Mouse (Mus musculus): ENCODE measurements around the gene Tenm3. TPM values are rescaled to one million over a fixed set of nuclear protein-coding genes. Genes with fewer than 3 reads are reported as not detected.

Tenm3 gene
- polyA plus RNA-seq, 2 experiments from 2014 or later: 0.22 TPM; not detected in 1

- no peak for ATAC-seq
Measured at GRCm38 (mm10) chr8:48240917-48241531, 602.7 kb downstream of the Tenm3 start.

GRCm38 (mm10) chr8:48236968-48237367 is 606.8 kb downstream of the Tenm3 start:
- no peak for ATAC-seq

DNA sequence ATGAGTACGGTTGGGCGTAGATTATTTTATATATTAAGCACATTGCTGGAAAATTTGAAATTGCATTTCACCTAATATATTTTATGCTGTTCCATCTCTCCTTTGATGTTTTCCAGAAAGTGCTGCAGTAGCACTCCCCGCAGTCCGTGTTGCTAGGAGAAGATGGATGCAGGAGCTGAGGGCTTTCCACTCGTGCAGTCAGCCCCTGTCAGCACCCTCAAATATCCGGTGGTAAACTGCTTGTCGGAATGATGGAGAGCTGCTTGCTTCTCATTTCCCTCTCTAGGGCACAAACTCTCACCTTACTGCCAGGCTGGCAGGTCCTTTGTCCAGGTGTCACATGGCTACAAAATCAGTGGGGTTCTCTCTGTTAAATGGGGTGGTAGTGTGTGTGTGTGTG is 610.8 kb downstream of the Tenm3 start:
- ATAC-seq: no peak

DNA sequence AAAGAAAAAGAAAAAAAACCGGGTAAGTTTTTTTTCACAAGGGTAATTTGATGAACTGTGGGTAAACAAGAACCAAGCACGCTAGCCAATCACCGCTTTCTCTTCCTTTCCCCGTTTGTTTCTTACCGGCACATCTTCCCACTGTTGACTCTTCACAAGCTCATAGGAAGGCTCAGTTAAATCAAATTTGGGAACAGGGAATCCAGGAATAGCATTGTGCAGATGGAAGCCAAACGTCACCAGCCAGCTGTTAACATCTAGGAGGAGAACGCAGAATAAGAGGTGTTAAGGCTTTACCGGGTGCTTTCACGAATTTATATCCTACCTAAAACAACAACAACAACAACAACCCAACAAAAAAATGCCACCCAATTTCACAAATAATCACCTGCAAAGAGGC is 611.9 kb downstream of the Tenm3 start:
- no peak for ATAC-seq

DNA sequence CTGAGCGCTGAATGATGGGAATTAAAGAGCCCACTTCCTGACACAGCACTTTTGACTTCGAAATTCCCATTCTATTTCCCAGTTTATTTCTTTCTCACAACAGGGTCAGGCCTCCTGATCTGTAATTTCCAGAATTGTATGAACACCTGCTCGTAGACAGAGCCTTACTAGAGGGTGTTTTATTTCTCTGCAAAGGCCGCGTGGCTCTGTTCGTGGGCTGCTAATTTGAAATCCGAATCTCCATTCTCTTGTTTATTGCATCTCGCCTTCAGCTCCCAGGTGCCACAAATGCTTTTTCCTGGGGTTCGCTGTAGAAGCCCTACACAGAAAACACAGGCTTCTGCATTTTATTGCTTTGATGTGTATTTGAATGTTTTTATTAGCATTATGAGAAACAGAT is 612.4 kb downstream of the Tenm3 start:
- ATAC-seq: no peak

DNA sequence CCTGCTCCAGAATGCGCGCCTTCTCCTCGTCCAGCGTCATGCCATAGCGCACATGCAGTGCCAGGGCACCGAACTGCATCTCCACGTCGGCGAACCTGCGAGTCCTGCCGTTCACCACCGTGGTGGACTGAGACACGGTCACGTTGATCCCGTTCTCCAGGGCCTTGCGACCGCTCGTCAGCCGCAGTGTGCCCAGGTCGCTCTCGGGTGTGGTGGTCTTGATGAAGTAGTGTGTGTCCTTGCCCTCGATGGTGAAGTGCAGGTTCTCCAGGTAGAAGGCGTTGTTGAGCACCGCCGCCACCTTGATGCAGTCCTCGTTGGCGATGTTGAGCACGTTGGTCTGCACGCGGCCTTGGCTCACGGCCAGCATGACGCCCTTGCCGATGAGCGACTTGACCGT is 615.1 kb downstream of the Tenm3 start:
- no peak for ATAC-seq

DNA sequence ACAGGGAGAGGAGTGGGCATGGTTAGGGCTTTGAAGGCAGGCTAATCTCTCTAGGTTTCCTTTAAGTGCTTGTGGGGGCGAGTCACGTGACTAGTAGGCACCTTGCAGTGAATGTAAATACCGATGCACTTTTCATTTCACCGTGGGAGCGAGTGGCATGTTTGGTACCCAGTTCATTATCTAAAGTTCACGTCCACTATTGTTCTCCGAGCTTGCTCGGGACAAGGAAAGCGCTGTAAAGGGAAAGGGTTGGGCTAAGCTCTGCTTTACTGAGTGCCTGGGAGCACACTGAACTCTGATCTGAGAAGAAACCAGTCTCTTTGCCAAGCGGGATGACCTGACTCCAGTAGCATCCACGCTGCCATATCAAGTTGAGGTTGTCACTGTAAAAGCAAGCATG is 619.0 kb downstream of the Tenm3 start:
- no peak for ATAC-seq

DNA sequence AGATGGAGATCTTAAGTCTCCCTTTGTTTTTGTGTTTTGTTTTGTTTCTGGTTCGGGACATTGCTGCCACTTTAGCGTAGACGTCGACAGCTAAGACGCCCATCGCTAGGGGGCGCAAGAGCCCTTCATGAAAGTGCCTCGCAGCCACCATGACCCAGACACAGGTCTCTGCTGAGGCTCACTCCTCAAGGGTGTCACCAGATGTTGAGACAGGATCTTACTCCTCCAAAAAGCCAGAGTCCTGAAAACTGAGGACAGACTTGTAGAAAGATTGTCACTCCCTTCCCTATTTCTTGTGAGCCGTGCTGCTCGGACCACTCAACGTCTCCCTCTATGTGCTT is 621.4 kb downstream of the Tenm3 start:
- ATAC-seq: no peak

- ATAC-seq: no peak
Measured at GRCm38 (mm10) chr8:48221724-48222428, 621.9 kb downstream of the Tenm3 start.

GRCm38 (mm10) chr8:48221304-48221703 is 622.4 kb downstream of the Tenm3 start:
- ATAC-seq: no peak

GRCm38 (mm10) chr8:48220529-48221181 is 623.1 kb downstream of the Tenm3 start:
- ATAC-seq: no peak

DNA sequence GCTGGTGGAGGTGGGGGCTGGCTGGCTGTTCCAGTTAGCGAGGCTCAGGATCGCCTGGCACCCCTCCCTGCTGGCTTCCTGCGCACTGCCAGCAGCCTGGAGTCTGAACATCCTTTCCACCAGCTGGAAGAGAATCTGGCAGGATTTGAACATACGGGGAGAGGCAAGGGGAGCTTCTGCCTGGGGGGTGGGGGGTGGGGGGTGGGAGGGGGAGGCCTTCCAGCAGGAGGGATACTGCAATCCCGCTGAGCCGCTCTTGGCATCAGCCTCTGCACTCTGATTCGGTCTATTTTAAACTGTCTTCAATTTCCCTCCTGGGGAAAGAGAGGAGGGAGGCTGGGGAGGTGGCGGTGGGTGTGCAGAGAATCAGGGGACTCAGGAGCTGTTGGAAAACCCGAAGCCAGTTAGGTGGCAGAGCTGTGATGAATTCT is 628.7 kb downstream of the Tenm3 start:
- ATAC-seq: no peak

GRCm38 (mm10) chr8:48214386-48214785 is 629.4 kb downstream of the Tenm3 start:
- ATAC-seq: no peak

DNA sequence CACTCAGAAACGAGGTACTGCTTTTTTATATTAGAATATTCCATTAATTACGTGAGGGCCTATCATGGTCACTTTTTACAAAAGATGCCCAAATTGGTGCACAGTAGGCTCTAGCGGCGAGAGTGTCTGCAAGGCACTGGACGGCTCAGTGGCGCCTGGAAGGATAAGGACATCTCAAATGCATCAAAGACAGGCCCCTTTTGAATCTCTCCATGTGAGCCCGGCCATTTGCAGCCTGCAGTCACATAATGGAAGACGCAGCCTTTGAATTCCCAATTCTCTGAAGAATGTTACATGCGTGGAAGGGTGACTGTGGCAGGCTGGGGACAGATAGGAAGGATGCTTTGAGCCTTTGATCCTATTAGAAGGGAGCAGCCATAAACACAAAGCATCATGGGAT is 631.8 kb downstream of the Tenm3 start:
- ATAC-seq: no peak

DNA sequence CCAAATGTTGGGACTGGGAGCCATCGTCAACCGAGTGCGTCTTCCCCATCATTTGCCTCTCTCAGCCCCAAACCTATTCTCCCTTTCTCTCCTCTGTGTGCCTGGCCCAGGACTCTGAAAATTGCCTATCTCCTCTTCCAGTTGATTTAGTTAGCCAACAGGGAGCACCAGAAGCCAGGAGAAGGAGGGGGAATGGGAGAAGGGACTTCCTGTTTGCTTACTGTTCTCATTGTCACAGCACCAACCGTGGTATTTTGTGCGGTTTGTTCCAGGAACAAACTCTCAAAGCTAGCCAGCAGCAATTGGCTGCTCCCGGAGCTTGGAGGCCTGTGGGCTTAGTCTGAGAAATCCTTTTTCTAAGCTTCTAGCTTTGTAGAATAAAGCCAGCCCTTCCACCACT is 636.2 kb downstream of the Tenm3 start:
- no peak for ATAC-seq

GRCm38 (mm10) chr8:48206922-48207321 is 636.8 kb downstream of the Tenm3 start:
- no peak for ATAC-seq

DNA sequence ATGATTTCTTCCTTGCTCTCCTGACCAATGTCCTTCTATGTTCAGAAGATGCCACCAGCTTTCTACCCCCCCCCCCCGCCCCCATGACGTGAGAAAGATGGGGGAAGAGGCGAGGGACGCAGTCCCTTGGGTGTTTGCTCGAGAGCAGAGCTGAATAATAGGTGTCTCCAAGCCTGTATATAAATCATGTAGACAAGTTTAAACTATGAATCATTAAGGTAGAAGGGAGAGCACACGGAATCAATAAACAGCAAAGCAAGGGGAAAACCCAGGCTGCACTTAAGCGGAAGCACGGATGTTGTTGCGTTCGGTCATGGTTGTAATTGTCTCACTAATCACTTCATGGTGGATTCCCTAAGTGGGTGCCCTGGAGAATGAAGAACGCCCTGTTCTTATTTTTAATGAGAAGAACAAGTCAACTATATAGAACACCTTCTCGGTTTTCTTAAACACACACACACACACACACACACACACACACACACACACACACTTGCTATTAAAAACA is 638.9 kb downstream of the Tenm3 start:
- no peak for ATAC-seq

GRCm38 (mm10) chr8:48204114-48204837 is 639.5 kb downstream of the Tenm3 start:
- no peak for ATAC-seq

DNA sequence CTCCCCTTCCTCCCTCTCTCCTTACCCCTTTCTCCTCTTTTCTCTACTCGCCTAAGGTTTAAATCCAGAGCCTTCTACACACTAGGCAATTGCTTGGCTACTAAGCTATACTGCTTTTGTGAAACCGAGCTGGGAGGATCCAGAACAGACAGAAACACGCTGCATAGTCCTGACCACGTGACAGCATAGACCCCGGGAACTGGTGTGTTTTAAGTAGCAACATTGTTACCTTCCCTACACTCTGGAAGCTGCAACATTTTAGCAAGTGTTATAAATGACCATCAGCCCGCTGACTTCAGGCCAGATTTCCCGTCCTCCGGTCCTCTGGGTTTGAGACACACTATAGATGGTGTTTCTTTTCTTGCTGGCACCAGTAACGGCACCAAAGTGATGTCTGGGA is 640.1 kb downstream of the Tenm3 start:
- ATAC-seq: no peak

DNA sequence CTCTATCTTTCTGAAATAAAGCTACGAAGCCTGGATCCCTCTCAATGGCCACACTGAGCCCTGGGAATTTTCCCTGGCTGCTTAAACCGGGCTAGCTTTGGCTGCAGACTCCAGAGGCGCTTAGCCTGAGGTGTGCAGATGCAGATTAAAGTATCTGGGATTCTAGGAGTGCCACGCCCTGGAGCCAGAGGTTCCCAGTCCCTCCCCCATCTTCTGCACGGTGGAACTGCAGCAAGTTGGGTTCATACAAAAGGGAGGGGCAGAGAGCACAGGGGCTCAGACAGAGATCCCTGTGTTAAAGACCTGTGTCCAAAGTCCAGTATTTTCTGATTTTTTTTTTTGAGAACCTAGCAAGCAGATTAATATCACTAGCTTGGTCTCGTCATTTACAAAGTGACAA is 640.6 kb downstream of the Tenm3 start:
- no peak for ATAC-seq

- ATAC-seq: no peak
Measured at GRCm38 (mm10) chr8:48202632-48203031, 641.1 kb downstream of the Tenm3 start.

- ATAC-seq: no peak
Measured at GRCm38 (mm10) chr8:48199171-48199570, 644.6 kb downstream of the Tenm3 start.

DNA sequence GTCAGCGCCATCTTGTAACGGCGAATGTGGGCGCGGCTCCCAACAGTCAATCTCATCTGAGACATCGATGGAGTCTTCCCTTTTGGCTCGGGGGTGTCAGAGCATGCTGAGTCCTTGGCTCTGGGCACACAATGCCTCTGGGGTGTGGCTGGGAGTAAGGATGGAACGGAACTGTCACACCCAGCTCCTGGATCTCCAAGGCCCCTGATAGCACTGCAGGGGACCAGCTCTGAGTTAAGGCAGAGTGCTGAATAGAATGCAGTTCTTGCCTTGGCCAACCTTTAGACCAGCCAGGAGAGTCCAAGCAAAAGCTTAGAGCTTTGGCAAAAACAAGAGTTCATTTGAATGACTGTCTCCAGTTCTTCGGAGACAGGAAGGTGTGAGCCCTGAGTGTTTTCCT is 647.8 kb downstream of the Tenm3 start:
- ATAC-seq: no peak

Measured in CD4-positive, CD25-positive, alpha-beta regulatory T cell, adult 4 months (primary cell).